Mouse (Mus musculus): ENCODE data around the gene Gm11985. TPM values are rescaled to one million over a fixed set of nuclear protein-coding genes. Genes with fewer than 3 reads are reported as not detected.
A peak's percentile ranks its signal among the peaks of the same experiment; 100 is the strongest.

Gene Gm11985
- polyA plus RNA-seq, 1 experiment from 2014 or later, result not detected

DNA sequence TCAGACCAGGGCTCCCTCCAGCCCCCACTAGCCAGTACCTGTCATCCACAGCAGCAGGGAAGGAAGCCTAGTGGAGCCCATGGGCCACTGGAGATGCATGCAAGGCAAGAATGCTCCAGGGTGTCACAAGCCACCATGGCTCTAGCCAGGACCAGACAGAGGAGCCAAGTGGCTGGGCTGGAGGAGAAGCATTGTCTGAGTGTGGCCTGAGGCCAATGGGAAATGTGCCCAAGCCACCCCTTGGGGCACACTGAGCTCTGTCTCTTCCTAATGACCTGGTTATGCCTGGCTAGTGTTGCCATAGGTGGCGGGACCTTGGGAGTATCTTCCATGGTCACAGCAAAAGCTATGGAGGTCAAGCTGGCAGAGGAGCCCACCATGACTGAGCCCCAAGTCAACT lies 18.7 kb downstream of the Gm11985 start:
- H3K4me1 ChIP-seq, result no peaks in the 10 kb centered on the region
- WGBS, result 100% methylated on average over 1 of the region's 1 CpGs
- H3K4me2 ChIP-seq (replicated peaks), result no peak overlapping the region
- H3K27me3 ChIP-seq, result no peaks in the 10 kb centered on the region
- no peak overlapping the region for H3K27ac ChIP-seq
- no peaks in the 10 kb centered on the region for H3K36me3 ChIP-seq
- H3K9me3 ChIP-seq (replicated peaks), result no peaks in the 10 kb centered on the region
- ATAC-seq (ENCODE audit: low FRiP score), result no peak
- H3K4me3 ChIP-seq, result no peak overlapping the region
- H3K9ac ChIP-seq, result no peak overlapping the region

DNA sequence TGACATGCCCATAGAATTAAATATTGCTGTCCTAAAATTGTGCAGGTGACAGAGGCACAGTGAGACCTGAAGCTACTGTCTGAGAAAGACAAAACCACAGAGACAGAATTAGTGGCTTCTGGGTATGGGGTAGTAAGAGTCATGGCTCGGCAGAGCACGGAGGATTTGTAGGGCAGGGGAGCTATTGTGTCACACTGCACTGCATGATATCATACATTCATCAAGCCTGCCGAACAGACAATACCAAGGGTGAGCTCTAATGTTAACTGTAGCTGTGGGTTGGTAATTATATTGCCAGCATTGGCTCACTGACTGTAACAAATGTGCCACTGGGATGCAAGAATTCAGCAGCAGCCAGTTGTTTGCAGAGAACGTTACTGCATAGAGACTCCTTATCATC lies 24.0 kb downstream of the Gm11985 start:
- Histone ChIP-seq H3K4me3 (no peak overlapping the region), H3K27ac (no peak overlapping the region), H3K4me2 (replicated peaks) (no peak overlapping the region), H3K9me3 (replicated peaks) (no peaks in the 10 kb centered on the region), H3K4me1 (peaks cover 8% of the 10 kb centered on the region), H3K9ac (no peak overlapping the region), H3K36me3 (no peaks in the 10 kb centered on the region), H3K27me3 (no peaks in the 10 kb centered on the region)
- whole genome bisulfite sequencing, result 44% methylated on average over 4 of the region's 4 CpGs
- 0 out of 2 replicates have a peak, but pooled peaks have one; percentile 18 for ATAC-seq (ENCODE audit: low FRiP score)

DNA sequence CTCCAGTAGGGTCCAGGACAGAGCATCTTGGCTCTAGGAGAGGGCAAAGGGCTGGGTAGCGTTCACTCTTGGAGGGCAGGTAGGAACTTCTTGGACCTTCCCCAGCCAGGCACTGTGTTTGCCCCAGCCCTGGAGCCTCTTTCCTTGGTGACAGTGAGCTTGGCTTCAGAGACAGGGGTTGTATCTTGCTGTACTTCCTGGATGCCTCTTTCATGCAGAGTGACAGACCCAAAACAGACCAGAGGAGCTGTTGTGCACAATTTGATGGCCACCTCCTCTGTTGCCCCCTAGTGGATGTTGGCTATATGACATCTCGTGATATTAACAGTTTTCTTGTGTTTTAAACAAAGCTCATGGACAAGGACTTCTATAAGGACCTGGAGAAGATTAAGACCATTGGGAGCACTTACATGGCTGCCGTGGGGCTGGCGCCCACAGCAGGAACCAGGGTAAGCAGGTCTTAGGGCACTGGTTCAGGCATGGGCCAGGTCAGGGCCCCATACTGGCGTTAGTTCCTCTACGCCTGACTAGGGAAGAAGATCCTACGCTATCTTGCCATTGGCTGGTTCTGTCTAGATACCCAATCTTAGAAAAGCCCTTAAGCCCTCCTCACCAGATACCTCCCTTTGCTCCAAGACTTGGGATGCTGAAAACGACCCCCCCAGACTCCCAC lies 26.7 kb downstream of the Gm11985 start:
- no peak overlapping the region for H3K27ac ChIP-seq
- ATAC-seq (ENCODE audit: low FRiP score), result 0 out of 2 replicates have a peak, but pooled peaks have one; percentile 33

GRCm38 (mm10) chr11:7160637-7161101 lies 27.7 kb downstream of the Gm11985 start:
- no peak overlapping the region for H3K4me2 ChIP-seq (replicated peaks)
- peaks cover 8% of the 10 kb centered on the region for H3K4me1 ChIP-seq
- H3K4me3 ChIP-seq, result no peak overlapping the region
- WGBS, result 36% methylated on average over 4 of the region's 4 CpGs
- peak; percentile 47 for ATAC-seq (ENCODE audit: low FRiP score)
- H3K27ac ChIP-seq, result peak overlapping the region; percentile 7; the same call in 1 of the 2 replicates
- no peaks in the 10 kb centered on the region for H3K9me3 ChIP-seq (replicated peaks)
- H3K9ac ChIP-seq, result no peak overlapping the region
- H3K36me3 ChIP-seq, result no peaks in the 10 kb centered on the region
- no peaks in the 10 kb centered on the region for H3K27me3 ChIP-seq

More for the DNA sequence above, 26.7 kb downstream of the Gm11985 start:
- Histone ChIP-seq H3K9ac (no peak overlapping the region), H3K4me2 (replicated peaks) (no peak overlapping the region), H3K9me3 (replicated peaks) (no peaks in the 10 kb centered on the region), H3K4me3 (no peak overlapping the region), H3K27me3 (no peaks in the 10 kb centered on the region), H3K4me1 (peaks cover 8% of the 10 kb centered on the region), H3K36me3 (no peaks in the 10 kb centered on the region)
- WGBS, result 77% methylated on average over 8 of the region's 8 CpGs

- H3K4me1 ChIP-seq, result peaks cover 8% of the 10 kb centered on the region
- H3K9me3 ChIP-seq (replicated peaks), result no peaks in the 10 kb centered on the region
- no peak for ATAC-seq (ENCODE audit: low FRiP score)
- H3K4me2 ChIP-seq (replicated peaks), result no peak overlapping the region
- H3K27me3 ChIP-seq, result no peaks in the 10 kb centered on the region
- 68% methylated on average over 6 of the region's 6 CpGs for WGBS
- H3K4me3 ChIP-seq, result no peak overlapping the region
- no peak overlapping the region for H3K9ac ChIP-seq
- H3K36me3 ChIP-seq, result no peaks in the 10 kb centered on the region
- no peak overlapping the region; the same call in 1 of the 2 replicates for H3K27ac ChIP-seq
Measured at GRCm38 (mm10) chr11:7160146-7160545, 28.2 kb downstream of the Gm11985 start.

- WGBS, result 86% methylated on average over 6 of the region's 6 CpGs
- Histone ChIP-seq H3K4me1 (peaks cover 8% of the 10 kb centered on the region), H3K27ac (no peak overlapping the region), H3K9me3 (replicated peaks) (no peaks in the 10 kb centered on the region), H3K4me2 (replicated peaks) (no peak overlapping the region), H3K4me3 (no peak overlapping the region), H3K36me3 (no peaks in the 10 kb centered on the region), H3K9ac (no peak overlapping the region), H3K27me3 (no peaks in the 10 kb centered on the region)
- ATAC-seq (ENCODE audit: low FRiP score), result no peak
Measured at GRCm38 (mm10) chr11:7158196-7158595, 30.2 kb downstream of the Gm11985 start.

DNA sequence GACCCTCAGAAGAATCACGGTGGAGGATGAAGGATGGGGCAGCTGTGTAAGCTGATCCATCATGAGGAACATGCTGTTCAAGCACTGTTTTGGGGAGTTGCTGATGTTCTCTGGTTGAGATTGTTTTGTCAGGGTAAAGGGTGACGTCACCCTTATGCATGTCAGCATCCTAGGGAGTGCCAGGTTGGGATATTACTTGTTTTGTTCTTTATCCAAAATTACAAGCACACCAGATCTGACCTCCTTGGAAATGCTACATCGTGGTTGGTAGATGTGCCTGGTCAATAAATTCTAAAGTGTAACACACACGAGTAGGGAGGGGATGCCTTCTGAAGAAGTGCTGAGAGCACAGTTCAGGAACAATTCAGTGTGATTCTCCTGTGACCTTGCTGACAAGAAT lies 31.9 kb downstream of the Gm11985 start:
- WGBS, result 66% methylated on average over 4 of the region's 4 CpGs
- ATAC-seq (ENCODE audit: low FRiP score), result no peak
- H3K4me2 ChIP-seq (replicated peaks), result no peak overlapping the region

DNA sequence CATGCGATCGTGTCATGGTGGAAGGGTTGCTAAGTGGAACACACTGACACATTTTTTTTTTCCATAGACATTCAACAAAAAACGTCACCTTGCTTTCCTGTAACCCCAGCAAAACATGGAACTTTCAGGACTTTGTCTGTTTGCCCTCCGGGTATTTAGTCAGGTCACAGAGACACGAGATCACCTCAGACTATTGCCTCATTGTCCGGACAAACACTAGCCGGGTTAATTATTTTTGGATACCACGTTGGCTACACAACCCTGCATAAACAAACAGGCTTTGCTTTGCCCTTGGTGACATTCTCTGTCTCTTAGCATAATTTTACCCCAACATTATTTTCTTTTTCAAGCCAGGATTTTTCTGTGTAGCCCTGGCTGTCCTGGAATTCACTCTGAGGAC lies 35.3 kb downstream of the Gm11985 start:
- no peak for ATAC-seq (ENCODE audit: low FRiP score)

More for the DNA sequence above, 31.9 kb downstream of the Gm11985 start:
- no peak overlapping the region for H3K4me3 ChIP-seq
- no peak overlapping the region for H3K27ac ChIP-seq
- no peaks in the 10 kb centered on the region for H3K27me3 ChIP-seq
- H3K9me3 ChIP-seq (replicated peaks), result no peaks in the 10 kb centered on the region
- H3K9ac ChIP-seq, result no peak overlapping the region
- peaks cover 8% of the 10 kb centered on the region for H3K4me1 ChIP-seq
- no peaks in the 10 kb centered on the region for H3K36me3 ChIP-seq

GRCm38 (mm10) chr11:7152371-7152770 lies 36.0 kb downstream of the Gm11985 start:
- Histone ChIP-seq H3K9ac (no peak overlapping the region), H3K4me2 (replicated peaks) (no peak overlapping the region), H3K9me3 (replicated peaks) (no peaks in the 10 kb centered on the region), H3K4me1 (0 out of 2 replicates have a peak, but pooled peaks cover 3% of the 10 kb centered on the region), H3K4me3 (no peak overlapping the region), H3K27ac (no peak overlapping the region), H3K27me3 (no peaks in the 10 kb centered on the region), H3K36me3 (no peaks in the 10 kb centered on the region)
- no peak for ATAC-seq (ENCODE audit: low FRiP score)
- 92% methylated on average over 12 of the region's 12 CpGs for WGBS

More for the DNA sequence above, 35.3 kb downstream of the Gm11985 start:
- H3K27me3 ChIP-seq, result no peaks in the 10 kb centered on the region
- no peak overlapping the region for H3K27ac ChIP-seq
- WGBS, result 83% methylated on average over 8 of the region's 8 CpGs
- no peak overlapping the region for H3K4me2 ChIP-seq (replicated peaks)
- H3K4me3 ChIP-seq, result no peak overlapping the region
- H3K9me3 ChIP-seq (replicated peaks), result no peaks in the 10 kb centered on the region
- H3K9ac ChIP-seq, result no peak overlapping the region
- H3K4me1 ChIP-seq, result 0 out of 2 replicates have a peak, but pooled peaks cover 3% of the 10 kb centered on the region
- no peaks in the 10 kb centered on the region for H3K36me3 ChIP-seq

DNA sequence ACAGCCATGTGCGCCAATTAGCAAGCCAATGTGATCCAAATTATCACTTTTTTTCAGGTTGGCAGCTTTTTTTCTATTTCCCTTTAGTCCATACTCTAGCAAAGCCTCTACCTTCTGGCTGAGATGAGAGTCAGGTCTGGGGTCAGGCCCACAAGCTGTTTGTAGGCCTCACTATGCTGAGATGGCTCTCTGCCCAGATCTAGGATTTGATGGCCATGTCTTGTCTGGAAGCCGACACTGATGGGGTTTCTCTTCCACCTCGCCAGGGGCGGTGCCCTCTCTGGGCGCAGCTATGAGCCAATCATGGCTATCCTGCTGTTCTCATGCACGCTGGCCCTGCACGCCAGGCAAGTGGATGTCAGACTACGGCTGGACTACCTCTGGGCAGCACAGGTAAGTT lies 37.9 kb downstream of the Gm11985 start:
- ATAC-seq (ENCODE audit: low FRiP score), result no peak
- Histone ChIP-seq H3K27ac (no peak overlapping the region), H3K9ac (no peak overlapping the region), H3K4me2 (replicated peaks) (no peak overlapping the region), H3K27me3 (no peaks in the 10 kb centered on the region), H3K4me3 (no peak overlapping the region), H3K9me3 (replicated peaks) (no peaks in the 10 kb centered on the region), H3K36me3 (no peaks in the 10 kb centered on the region), H3K4me1 (0 out of 2 replicates have a peak, but pooled peaks cover 3% of the 10 kb centered on the region)
- 93% methylated on average over 8 of the region's 8 CpGs for WGBS

GRCm38 (mm10) chr11:7149471-7149870 lies 38.9 kb downstream of the Gm11985 start:
- 78% methylated on average over 7 of the region's 7 CpGs for WGBS
- 0 out of 2 replicates have a peak, but pooled peaks cover 3% of the 10 kb centered on the region for H3K4me1 ChIP-seq
- no peak overlapping the region for H3K4me3 ChIP-seq
- no peaks in the 10 kb centered on the region for H3K9me3 ChIP-seq (replicated peaks)
- no peak overlapping the region for H3K4me2 ChIP-seq (replicated peaks)
- H3K9ac ChIP-seq, result no peak overlapping the region
- no peaks in the 10 kb centered on the region for H3K27me3 ChIP-seq
- 0 out of 2 replicates have a peak, but pooled peaks cover 3% of the 10 kb centered on the region for H3K36me3 ChIP-seq
- no peak overlapping the region for H3K27ac ChIP-seq
- ATAC-seq (ENCODE audit: low FRiP score), result no peak

- no peaks in the 10 kb centered on the region for H3K27me3 ChIP-seq
- no peak overlapping the region for H3K9ac ChIP-seq
- H3K4me1 ChIP-seq, result 0 out of 2 replicates have a peak, but pooled peaks cover 3% of the 10 kb centered on the region
- H3K4me3 ChIP-seq, result no peak overlapping the region
- no peaks in the 10 kb centered on the region for H3K9me3 ChIP-seq (replicated peaks)
- H3K27ac ChIP-seq, result no peak overlapping the region
- WGBS, result 86% methylated on average over 7 of the region's 7 CpGs
- no peak overlapping the region for H3K4me2 ChIP-seq (replicated peaks)
- 0 out of 2 replicates have a peak, but pooled peaks cover 3% of the 10 kb centered on the region for H3K36me3 ChIP-seq
- no peak for ATAC-seq (ENCODE audit: low FRiP score)
Measured at GRCm38 (mm10) chr11:7147945-7148344, 40.4 kb downstream of the Gm11985 start.

GRCm38 (mm10) chr11:7147536-7147935 lies 40.8 kb downstream of the Gm11985 start:
- H3K36me3 ChIP-seq, result 0 out of 2 replicates have a peak, but pooled peaks cover 3% of the 10 kb centered on the region
- no peak for ATAC-seq (ENCODE audit: low FRiP score)
- H3K27ac ChIP-seq, result no peak overlapping the region
- H3K9me3 ChIP-seq (replicated peaks), result no peaks in the 10 kb centered on the region
- WGBS, result 88% methylated on average over 8 of the region's 8 CpGs
- no peaks in the 10 kb centered on the region for H3K27me3 ChIP-seq
- no peak overlapping the region for H3K4me3 ChIP-seq
- H3K9ac ChIP-seq, result no peak overlapping the region
- H3K4me2 ChIP-seq (replicated peaks), result no peak overlapping the region
- 0 out of 2 replicates have a peak, but pooled peaks cover 3% of the 10 kb centered on the region for H3K4me1 ChIP-seq
